Mouse (Mus musculus) forebrain, embryonic 11.5 days (tissue): ENCODE results near the gene Fdxacb1. TPM values are rescaled to one million over a fixed set of nuclear protein-coding genes. Genes with fewer than 3 reads are reported as not detected.
A peak's percentile ranks its signal among the peaks of the same experiment; 100 is the strongest.

Source experiments
- ATAC-seq: fragments of 200-750 bp; cut with Nextera tagmentation; replicated peaks from 2 replicates; pipeline ENCODE4 v1.8.0; 2017; ENCODE audit warnings: moderate TSS enrichment; ENCODE audit not compliant: low FRiP score
- DNase-seq: peaks from one replicate; pipeline ENCODE4 v3.0.0-alpha.2; 2017; ENCODE audit warnings: low spot score
- H3K27ac ChIP-seq: fragments of 300-500 bp; sonication (generic); 2 replicates; pipeline ENCODE4 v1.5.1; 2014; ENCODE audit warnings: low read depth, low read length
- H3K27me3 ChIP-seq: fragments of 300-500 bp; sonication (generic); 2 replicates; pipeline ENCODE4 v1.6.1; 2014; ENCODE audit warnings: mild to moderate bottlenecking, low read length, mixed read lengths; ENCODE audit not compliant: control insufficient read depth, insufficient read depth
- H3K36me3 ChIP-seq: fragments of 300-500 bp; sonication (generic); 2 replicates; pipeline ENCODE4 v1.6.1; 2014; ENCODE audit warnings: mild to moderate bottlenecking, low read length, moderate library complexity, mixed read lengths; ENCODE audit not compliant: control insufficient read depth, insufficient read depth
- H3K4me1 ChIP-seq: fragments of 300-500 bp; sonication (generic); replicated peaks from 2 replicates; pipeline ENCODE4 v1.6.1; 2014; ENCODE audit warnings: low read length, mixed read lengths; ENCODE audit not compliant: control insufficient read depth, insufficient read depth
- H3K4me2 ChIP-seq: fragments of 300-500 bp; sonication (generic); 2 replicates; pipeline ENCODE4 v1.6.1; 2014; ENCODE audit warnings: low read depth, mild to moderate bottlenecking, low read length, moderate library complexity, mixed read lengths; ENCODE audit not compliant: severe bottlenecking
- H3K4me3 ChIP-seq: fragments of 300-500 bp; sonication (generic); 2 replicates; pipeline ENCODE4 v1.5.1; 2014; ENCODE audit warnings: low read depth, low read length
- H3K9ac ChIP-seq: fragments of 300-500 bp; sonication (generic); 2 replicates; pipeline ENCODE4 v1.6.1; 2014; ENCODE audit warnings: low read length
- H3K9me3 ChIP-seq: fragments of 300-500 bp; sonication (generic); 2 replicates; pipeline ENCODE4 v1.6.1; 2016; ENCODE audit warnings: low read length, mixed read lengths; ENCODE audit not compliant: control insufficient read depth
- WGBS: fragments of 180-500 bp; shearing (Covaris S2); extraction: QIAGEN DNeasy Blood & Tissue Kit; methylation state at CpG from one replicate; pipeline ENCODE4 v1.1.7; 2014; 5-methylcytosine and 5-hydroxymethylcytosine counted together
- polyA plus RNA-seq: library from polyadenylated mRNA; unstranded; fragments of >200 nt; fragmentation: Nextera tagmentation; extraction: Ambion mirVana; gene quantifications from 2 replicates; pipeline ENCODE4 v1.2.1, GENCODE M21; 2014

The Fdxacb1 gene
- polyA plus RNA-seq, 1 experiment from 2014 or later, result 12.6 TPM

DNA sequence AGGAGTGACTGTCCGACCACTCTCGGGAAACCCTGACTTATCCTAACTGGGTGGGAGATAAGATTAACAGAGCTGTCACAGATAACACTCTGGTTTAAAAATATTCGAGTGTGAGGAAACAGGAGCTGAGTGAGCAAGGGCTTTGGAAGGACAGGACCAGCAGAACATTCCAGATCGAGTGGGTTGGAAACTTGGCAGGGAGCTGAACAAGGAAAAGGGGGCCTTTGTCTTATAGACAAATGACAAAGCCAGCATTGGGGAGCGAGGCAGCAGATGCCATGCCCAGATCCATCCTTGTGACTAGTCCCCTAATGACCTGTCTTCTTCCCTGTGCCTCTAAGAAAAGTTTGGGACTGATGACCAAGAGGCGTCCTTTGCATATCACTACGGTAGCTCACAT is 14.1 kb upstream of the Fdxacb1 start:
- no peak overlapping the region for H3K9ac ChIP-seq
- H3K4me3 ChIP-seq, result no peak overlapping the region
- no peaks in the 10 kb centered on the region for H3K4me1 ChIP-seq
- H3K27ac ChIP-seq, result no peak overlapping the region
- no peaks in the 10 kb centered on the region for H3K27me3 ChIP-seq
- H3K36me3 ChIP-seq, result no peaks in the 10 kb centered on the region
- DNase-seq, result no peak
- no peaks in the 10 kb centered on the region for H3K9me3 ChIP-seq
- 81% methylated on average over 7 of the region's 7 CpGs for WGBS
- ATAC-seq, result no peak
- H3K4me2 ChIP-seq, result no peak overlapping the region

- H3K9me3 ChIP-seq, result no peaks in the 10 kb centered on the region
- no peaks in the 10 kb centered on the region for H3K36me3 ChIP-seq
- ATAC-seq (no peak), DNase-seq (no peak)
- no peak overlapping the region for H3K4me2 ChIP-seq
- WGBS, result 51% methylated on average over 5 of the region's 5 CpGs
- H3K27ac ChIP-seq, result no peak overlapping the region
- no peaks in the 10 kb centered on the region for H3K4me1 ChIP-seq
- no peak overlapping the region for H3K4me3 ChIP-seq
- no peak overlapping the region for H3K9ac ChIP-seq
- H3K27me3 ChIP-seq, result no peaks in the 10 kb centered on the region
Measured at GRCm38 (mm10) chr9:50756711-50757110, 11.3 kb upstream of the Fdxacb1 start.

DNA sequence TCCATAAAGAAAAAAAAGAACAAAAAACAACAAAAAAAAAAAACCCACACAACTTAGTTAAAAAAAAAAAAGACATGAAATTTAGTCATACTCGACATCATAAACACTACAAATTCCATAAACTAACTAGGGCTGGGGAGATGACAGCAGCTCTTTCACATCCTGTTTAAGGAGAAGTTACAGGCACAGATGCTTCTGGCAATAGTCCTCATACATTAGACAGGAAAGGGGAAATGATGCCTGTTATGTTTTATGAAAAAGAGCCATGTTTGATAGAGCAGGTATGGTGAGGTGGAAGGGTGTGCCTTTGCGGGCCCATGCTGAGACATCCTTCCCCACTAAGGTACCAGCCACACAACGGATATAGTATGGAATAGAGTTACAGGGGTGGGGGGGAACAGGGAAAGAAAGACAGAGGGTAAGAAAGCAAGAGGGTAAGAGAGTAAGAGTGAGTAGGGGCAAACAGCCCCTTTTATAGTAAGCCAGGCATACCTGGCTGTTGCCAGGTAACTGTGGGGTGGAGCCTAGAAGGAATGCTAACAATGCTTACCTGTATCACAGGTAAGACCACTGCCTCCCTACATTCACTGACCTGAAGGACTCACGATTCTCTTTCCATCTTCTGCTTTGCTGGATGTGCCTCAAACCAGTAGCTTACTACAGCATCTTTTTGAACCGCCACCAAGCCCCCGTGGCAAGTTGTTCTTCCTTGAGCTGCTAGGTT is 6.4 kb upstream of the Fdxacb1 start:
- WGBS, result 72% methylated on average over 6 of the region's 6 CpGs
- no peak overlapping the region for H3K4me2 ChIP-seq
- H3K9me3 ChIP-seq, result no peaks in the 10 kb centered on the region
- no peaks in the 10 kb centered on the region for H3K36me3 ChIP-seq
- H3K4me1 ChIP-seq, result no peaks in the 10 kb centered on the region
- H3K4me3 ChIP-seq, result no peak overlapping the region
- DNase-seq, result no peak
- no peak for ATAC-seq
- no peaks in the 10 kb centered on the region for H3K27me3 ChIP-seq
- H3K9ac ChIP-seq, result no peak overlapping the region
- no peak overlapping the region for H3K27ac ChIP-seq

- Histone ChIP-seq H3K9ac (no peak overlapping the region), H3K4me2 (no peak overlapping the region), H3K9me3 (no peaks in the 10 kb centered on the region), H3K27me3 (no peaks in the 10 kb centered on the region), H3K27ac (no peak overlapping the region), H3K36me3 (no peaks in the 10 kb centered on the region), H3K4me1 (no peaks in the 10 kb centered on the region), H3K4me3 (no peak overlapping the region)
- 87% methylated on average over 1 of the region's 1 CpGs for WGBS
- DNase-seq (no peak), ATAC-seq (no peak)
Measured at GRCm38 (mm10) chr9:50763331-50763730, 4.7 kb upstream of the Fdxacb1 start.

- H3K4me1 ChIP-seq, result peaks cover 2% of the 10 kb centered on the region; the same call in 1 of the 2 replicates
- ATAC-seq, result no peak; the same call in 1 of the 2 replicates
- peak overlapping the region; percentile 69 for H3K4me2 ChIP-seq
- H3K9ac ChIP-seq, result peak overlapping the region; percentile 68
- no peak for DNase-seq
- H3K27ac ChIP-seq, result no peak overlapping the region
- no peaks in the 10 kb centered on the region for H3K27me3 ChIP-seq
- no peaks in the 10 kb centered on the region for H3K9me3 ChIP-seq
- 8% methylated on average over 17 of the region's 17 CpGs for WGBS
- H3K4me3 ChIP-seq, result peak overlapping the region; percentile 56
- H3K36me3 ChIP-seq, result no peaks in the 10 kb centered on the region
Measured at GRCm38 (mm10) chr9:50767531-50768106, 417 bp upstream of the Fdxacb1 start.

DNA sequence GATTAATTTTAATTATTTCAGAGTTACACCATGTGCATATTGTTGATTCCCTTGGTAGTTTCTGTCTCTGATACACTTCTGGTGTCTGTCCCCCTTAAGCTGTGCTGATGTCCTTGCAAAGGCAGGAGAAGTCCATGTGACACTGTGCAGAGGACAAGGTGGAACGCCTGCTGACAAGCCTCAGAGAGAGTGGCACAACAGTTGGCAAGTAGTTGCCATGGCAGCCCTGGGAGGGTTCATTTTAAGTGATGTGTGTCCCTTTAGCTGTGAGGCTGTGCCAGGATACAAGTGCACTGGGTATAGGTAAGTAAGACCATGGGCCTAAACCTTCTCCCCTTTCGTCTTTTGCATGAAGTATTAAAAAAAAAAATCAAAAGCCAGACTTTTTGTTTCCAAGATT is 2.0 kb downstream of the Fdxacb1 start:
- DNase-seq (no peak), ATAC-seq (no peak)
- H3K36me3 ChIP-seq, result no peaks in the 10 kb centered on the region
- 92% methylated on average over 2 of the region's 2 CpGs for WGBS
- H3K9ac ChIP-seq, result no peak overlapping the region
- H3K27ac ChIP-seq, result no peak overlapping the region
- H3K4me3 ChIP-seq, result no peak overlapping the region
- no peaks in the 10 kb centered on the region for H3K9me3 ChIP-seq
- H3K27me3 ChIP-seq, result no peaks in the 10 kb centered on the region
- H3K4me1 ChIP-seq, result peaks cover 8% of the 10 kb centered on the region; the same call in 1 of the 2 replicates
- H3K4me2 ChIP-seq, result no peak overlapping the region

DNA sequence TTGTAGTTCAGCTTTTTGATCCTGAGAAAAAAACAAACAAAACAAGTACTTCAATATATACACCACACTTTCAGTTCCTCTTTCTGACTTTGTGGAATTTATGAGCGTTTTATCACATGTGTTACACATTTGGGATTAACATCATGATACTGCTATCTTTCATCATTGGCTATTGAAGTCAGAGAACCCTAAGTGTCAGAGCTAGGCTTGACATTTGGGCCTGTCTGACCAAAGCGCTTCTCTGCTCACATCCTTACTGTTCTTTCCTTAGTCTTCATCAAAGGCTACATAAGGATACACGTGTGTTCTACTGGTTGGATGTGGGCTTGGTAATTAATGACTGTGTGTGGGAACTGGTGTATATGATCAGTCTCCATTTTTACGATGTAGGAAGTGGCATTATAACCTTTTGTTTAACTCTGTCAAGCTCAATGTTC is 6.0 kb downstream of the Fdxacb1 start:
- Histone ChIP-seq H3K27ac (no peak overlapping the region), H3K27me3 (no peaks in the 10 kb centered on the region), H3K36me3 (no peaks in the 10 kb centered on the region), H3K9ac (no peak overlapping the region), H3K4me3 (no peak overlapping the region), H3K9me3 (no peaks in the 10 kb centered on the region), H3K4me2 (no peak overlapping the region), H3K4me1 (peaks cover 9% of the 10 kb centered on the region; the same call in 1 of the 2 replicates)
- DNase-seq (no peak), ATAC-seq (no peak)
- 85% methylated on average over 4 of the region's 4 CpGs for WGBS

DNA sequence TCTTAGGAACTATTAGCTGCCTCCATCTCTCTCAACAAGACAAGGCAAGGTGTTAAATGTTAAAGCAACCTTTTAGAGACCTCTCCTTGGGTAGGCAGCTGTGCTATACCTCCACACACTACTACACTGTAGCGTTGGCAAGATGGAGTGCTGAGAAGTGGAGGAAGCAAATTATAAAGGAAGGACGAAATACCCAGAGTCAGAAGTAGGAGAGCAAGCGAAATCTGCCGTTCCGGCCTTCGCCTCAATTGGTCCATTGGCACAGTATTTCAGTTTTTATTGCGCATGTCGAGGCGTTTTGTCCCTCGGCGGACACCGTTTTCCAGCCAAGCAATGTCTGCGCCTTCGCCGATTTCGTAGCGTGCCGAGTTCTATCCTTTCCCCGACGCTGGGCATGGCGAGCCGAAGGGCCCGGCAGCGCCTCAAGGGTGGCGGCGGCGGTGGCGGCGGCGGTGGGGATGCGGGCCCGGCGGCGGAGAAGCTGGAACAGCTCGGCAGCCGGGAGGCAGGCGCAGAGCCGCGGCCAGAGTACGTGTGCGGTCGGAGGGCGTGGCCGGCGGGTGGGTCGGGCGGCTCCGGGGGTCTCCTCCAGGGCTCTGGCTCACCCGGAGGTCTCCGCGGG is 7.1 kb downstream of the Fdxacb1 start, which contains the start of the genes Alg9 and 1110032A03Rik:
Gene Alg9, plus strand, starts transcription at position 29 of the 622 bp plus-strand sequence.
Gene 1110032A03Rik, minus strand, starts transcription at position 530 of the 622 bp plus-strand sequence.
- WGBS, result under 1% methylated on average over 37 of the region's 51 CpGs
- peak within 1 kb of the TSS; percentile 91 for H3K4me3 ChIP-seq
- ATAC-seq (peak; percentile 88), DNase-seq (peak; percentile 93)
- H3K9me3 ChIP-seq, result no peaks in the 10 kb centered on the region
- H3K4me1 ChIP-seq, result peaks cover 9% of the 10 kb centered on the region; the same call in 1 of the 2 replicates
- peak within 1 kb of the TSS; percentile 88 for H3K4me2 ChIP-seq
- H3K9ac ChIP-seq, result peak within 1 kb of the TSS; percentile 94
- H3K27ac ChIP-seq, result peak within 1 kb of the TSS; percentile 70
- no peaks in the 10 kb centered on the region for H3K36me3 ChIP-seq
- H3K27me3 ChIP-seq, result no peaks in the 10 kb centered on the region
